Mouse (Mus musculus) forebrain, embryonic 15.5 days (tissue): Measurements from ENCODE around the gene Cdc42se1. TPM values are rescaled to one million over a fixed set of nuclear protein-coding genes. Genes with fewer than 3 reads are reported as not detected.
A peak's percentile ranks its signal among the peaks of the same experiment; 100 is the strongest.

ENCODE experiments used
- ATAC-seq: fragments of 200-750 bp; cut with Nextera tagmentation; replicated peaks from 2 replicates; pipeline ENCODE4 v1.8.0; 2017; ENCODE audit warnings: mild to moderate bottlenecking, moderate TSS enrichment, moderate library complexity
- H3K27ac ChIP-seq: fragments of 300-500 bp; sonication (generic); replicated peaks from 2 replicates; pipeline ENCODE4 v1.5.1; 2015; ENCODE audit warnings: mild to moderate bottlenecking, inconsistent platforms
- H3K27me3 ChIP-seq: fragments of 300-500 bp; sonication (generic); 2 replicates; pipeline ENCODE4 v1.6.1; 2015; ENCODE audit warnings: inconsistent platforms
- H3K36me3 ChIP-seq: fragments of 300-500 bp; sonication (generic); 2 replicates; pipeline ENCODE4 v1.6.1; 2015; ENCODE audit warnings: mild to moderate bottlenecking, inconsistent platforms
- H3K4me1 ChIP-seq: fragments of 300-500 bp; sonication (generic); 2 replicates; pipeline ENCODE4 v1.6.1; 2015; ENCODE audit warnings: inconsistent platforms
- H3K4me2 ChIP-seq: fragments of 300-500 bp; sonication (generic); replicated peaks from 2 replicates; pipeline ENCODE4 v1.6.1; 2015; ENCODE audit warnings: mild to moderate bottlenecking, inconsistent platforms
- H3K4me3 ChIP-seq: fragments of 300-500 bp; sonication (generic); 2 replicates; pipeline ENCODE4 v1.5.1; 2015; ENCODE audit warnings: mild to moderate bottlenecking, inconsistent platforms
- H3K9ac ChIP-seq: fragments of 300-500 bp; sonication (generic); replicated peaks from 2 replicates; pipeline ENCODE4 v1.6.1; 2015; ENCODE audit warnings: mild to moderate bottlenecking, inconsistent platforms
- H3K9me3 ChIP-seq: fragments of 300-500 bp; sonication (generic); 2 replicates; pipeline ENCODE4 v1.6.1; 2016; ENCODE audit warnings: inconsistent platforms
- WGBS: fragments of 180-500 bp; shearing (Covaris S2); methylation state at CpG from one replicate; pipeline ENCODE4 v1.1.7; 2015; ENCODE audit warnings: mixed read lengths; 5-methylcytosine and 5-hydroxymethylcytosine counted together
- polyA plus RNA-seq: library from polyadenylated mRNA; unstranded; fragments of >200 nt; fragmentation: Nextera tagmentation; extraction: Ambion mirVana; gene quantifications from 2 replicates; pipeline ENCODE4 v1.2.1, GENCODE M21; 2015

Gene Cdc42se1
- polyA plus RNA-seq, 1 experiment from 2014 or later, result 90.0 TPM

GRCm38 (mm10) chr3:95266052-95266451, 37.5 kb downstream of the Cdc42se1 start:
- Histone ChIP-seq H3K4me1 (no peaks in the 10 kb centered on the region), H3K36me3 (peaks cover 57% of the 10 kb centered on the region), H3K4me2 (no peak overlapping the region), H3K9ac (no peak overlapping the region), H3K9me3 (no peaks in the 10 kb centered on the region), H3K4me3 (no peak overlapping the region), H3K27me3 (no peaks in the 10 kb centered on the region), H3K27ac (no peak overlapping the region)
- no peak for ATAC-seq
- WGBS, result 97% methylated on average over 3 of the region's 3 CpGs

GRCm38 (mm10) chr3:95267855-95268254, 39.3 kb downstream of the Cdc42se1 start:
- H3K4me2 ChIP-seq, result no peak overlapping the region
- ATAC-seq, result no peak
- no peaks in the 10 kb centered on the region for H3K27me3 ChIP-seq
- H3K4me1 ChIP-seq, result no peaks in the 10 kb centered on the region
- no peak overlapping the region for H3K27ac ChIP-seq
- no peak overlapping the region for H3K4me3 ChIP-seq
- H3K9ac ChIP-seq, result no peak overlapping the region
- no peaks in the 10 kb centered on the region for H3K9me3 ChIP-seq
- H3K36me3 ChIP-seq, result peaks cover 41% of the 10 kb centered on the region

GRCm38 (mm10) chr3:95269789-95270188, 41.3 kb downstream of the Cdc42se1 start:
- Histone ChIP-seq H3K36me3 (peaks cover 26% of the 10 kb centered on the region), H3K27ac (no peak overlapping the region), H3K4me3 (no peak overlapping the region), H3K9me3 (no peaks in the 10 kb centered on the region), H3K27me3 (no peaks in the 10 kb centered on the region), H3K9ac (no peak overlapping the region), H3K4me1 (no peaks in the 10 kb centered on the region), H3K4me2 (no peak overlapping the region)
- 86% methylated on average over 5 of the region's 5 CpGs for WGBS
- no peak for ATAC-seq

GRCm38 (mm10) chr3:95270766-95271364, 42.3 kb downstream of the Cdc42se1 start:
- Histone ChIP-seq H3K4me2 (no peak overlapping the region), H3K27me3 (no peaks in the 10 kb centered on the region), H3K4me3 (no peak overlapping the region), H3K36me3 (peaks cover 20% of the 10 kb centered on the region), H3K9me3 (no peaks in the 10 kb centered on the region), H3K4me1 (no peaks in the 10 kb centered on the region), H3K27ac (no peak overlapping the region), H3K9ac (no peak overlapping the region)
- ATAC-seq, result no peak
- WGBS, result 84% methylated on average over 12 of the region's 12 CpGs

- Histone ChIP-seq H3K4me3 (no peak overlapping the region), H3K4me1 (no peaks in the 10 kb centered on the region), H3K36me3 (0 out of 2 replicates have a peak, but pooled peaks cover 3% of the 10 kb centered on the region), H3K27ac (no peak overlapping the region), H3K9ac (no peak overlapping the region), H3K27me3 (no peaks in the 10 kb centered on the region), H3K9me3 (no peaks in the 10 kb centered on the region), H3K4me2 (no peak overlapping the region)
- ATAC-seq, result no peak
- WGBS, result 84% methylated on average over 5 of the region's 5 CpGs
Observed at GRCm38 (mm10) chr3:95273471-95273870, 44.9 kb downstream of the Cdc42se1 start.

- Histone ChIP-seq H3K4me2 (no peak overlapping the region), H3K36me3 (no peaks in the 10 kb centered on the region), H3K4me1 (no peaks in the 10 kb centered on the region), H3K9me3 (no peaks in the 10 kb centered on the region), H3K9ac (no peak overlapping the region), H3K27ac (no peak overlapping the region), H3K4me3 (no peak overlapping the region), H3K27me3 (no peaks in the 10 kb centered on the region)
- no peak for ATAC-seq
- 92% methylated on average over 4 of the region's 4 CpGs for WGBS
Observed at GRCm38 (mm10) chr3:95274453-95274852, 45.9 kb downstream of the Cdc42se1 start.

GRCm38 (mm10) chr3:95275161-95275560, 46.6 kb downstream of the Cdc42se1 start:
- no peaks in the 10 kb centered on the region for H3K36me3 ChIP-seq
- H3K4me3 ChIP-seq, result no peak overlapping the region
- ATAC-seq, result no peak
- no peak overlapping the region for H3K27ac ChIP-seq
- no peak overlapping the region for H3K4me2 ChIP-seq
- no peak overlapping the region for H3K9ac ChIP-seq
- H3K27me3 ChIP-seq, result no peaks in the 10 kb centered on the region
- 81% methylated on average over 6 of the region's 6 CpGs for WGBS
- H3K4me1 ChIP-seq, result 0 out of 2 replicates have a peak, but pooled peaks cover 4% of the 10 kb centered on the region
- no peaks in the 10 kb centered on the region for H3K9me3 ChIP-seq

GRCm38 (mm10) chr3:95276428-95276934, 47.9 kb downstream of the Cdc42se1 start:
- no peak for ATAC-seq
- H3K27ac ChIP-seq, result no peak overlapping the region
- H3K4me3 ChIP-seq, result no peak overlapping the region
- no peaks in the 10 kb centered on the region for H3K9me3 ChIP-seq
- no peaks in the 10 kb centered on the region for H3K36me3 ChIP-seq
- H3K27me3 ChIP-seq, result no peaks in the 10 kb centered on the region
- 85% methylated on average over 5 of the region's 5 CpGs for WGBS
- no peak overlapping the region for H3K9ac ChIP-seq
- peaks cover 14% of the 10 kb centered on the region for H3K4me1 ChIP-seq
- H3K4me2 ChIP-seq, result no peak overlapping the region

GRCm38 (mm10) chr3:95277149-95277551, 48.6 kb downstream of the Cdc42se1 start:
- Histone ChIP-seq H3K27ac (no peak overlapping the region), H3K4me1 (peaks cover 18% of the 10 kb centered on the region), H3K36me3 (no peaks in the 10 kb centered on the region), H3K4me2 (no peak overlapping the region), H3K27me3 (no peaks in the 10 kb centered on the region), H3K4me3 (no peak overlapping the region), H3K9me3 (no peaks in the 10 kb centered on the region), H3K9ac (no peak overlapping the region)
- WGBS, result 86% methylated on average over 1 of the region's 1 CpGs
- ATAC-seq, result no peak

- H3K4me1 ChIP-seq, result peaks cover 39% of the 10 kb centered on the region
- H3K4me2 ChIP-seq, result peak overlapping the region; percentile 76
- peak overlapping the region; percentile 67 for H3K4me3 ChIP-seq
- no peaks in the 10 kb centered on the region for H3K27me3 ChIP-seq
- ATAC-seq, result no peak
- H3K36me3 ChIP-seq, result no peaks in the 10 kb centered on the region
- peak overlapping the region; percentile 96 for H3K27ac ChIP-seq
- H3K9me3 ChIP-seq, result no peaks in the 10 kb centered on the region
- 20% methylated on average over 8 of the region's 8 CpGs for WGBS
- H3K9ac ChIP-seq, result peak overlapping the region; percentile 87
Observed at GRCm38 (mm10) chr3:95280747-95281146, 52.2 kb downstream of the Cdc42se1 start.

- WGBS, result under 1% methylated on average over 53 of the region's 53 CpGs
- peak within 1 kb of the TSS; percentile 87 for H3K9ac ChIP-seq
- H3K9me3 ChIP-seq, result no peaks in the 10 kb centered on the region
- peak; percentile 94 for ATAC-seq
- peaks cover 39% of the 10 kb centered on the region for H3K4me1 ChIP-seq
- peak within 1 kb of the TSS; percentile 76 for H3K4me2 ChIP-seq
- peak within 1 kb of the TSS; percentile 96 for H3K27ac ChIP-seq
- H3K36me3 ChIP-seq, result no peaks in the 10 kb centered on the region
- H3K4me3 ChIP-seq, result peak within 1 kb of the TSS; percentile 67
- no peaks in the 10 kb centered on the region for H3K27me3 ChIP-seq
Observed at GRCm38 (mm10) chr3:95281216-95282126, 52.9 kb downstream of the Cdc42se1 start, which contains the start of the genes Mindy1 and Prune1. Gene Mindy1, plus strand, starts transcription at chr3:95281345. Gene Prune1, minus strand, starts transcription at chr3:95282076.

GRCm38 (mm10) chr3:95282381-95282864, 53.9 kb downstream of the Cdc42se1 start:
- peak overlapping the region; percentile 73 for H3K9ac ChIP-seq
- peak overlapping the region; percentile 76 for H3K4me2 ChIP-seq
- peak overlapping the region; percentile 96 for H3K27ac ChIP-seq
- peak; percentile 11; the same call in 1 of the 2 replicates for ATAC-seq
- H3K36me3 ChIP-seq, result no peaks in the 10 kb centered on the region
- no peaks in the 10 kb centered on the region for H3K9me3 ChIP-seq
- H3K27me3 ChIP-seq, result no peaks in the 10 kb centered on the region
- peaks cover 39% of the 10 kb centered on the region for H3K4me1 ChIP-seq
- H3K4me3 ChIP-seq, result peak overlapping the region; percentile 67
- under 1% methylated on average over 11 of the region's 11 CpGs for WGBS
